Mouse (Mus musculus): ENCODE measurements around the gene Ptgis. TPM values are rescaled to one million over a fixed set of nuclear protein-coding genes. Genes with fewer than 3 reads are reported as not detected.

The Ptgis gene
- polyA plus RNA-seq, 1 experiment from 2014 or later, result 37.6 TPM

DNA sequence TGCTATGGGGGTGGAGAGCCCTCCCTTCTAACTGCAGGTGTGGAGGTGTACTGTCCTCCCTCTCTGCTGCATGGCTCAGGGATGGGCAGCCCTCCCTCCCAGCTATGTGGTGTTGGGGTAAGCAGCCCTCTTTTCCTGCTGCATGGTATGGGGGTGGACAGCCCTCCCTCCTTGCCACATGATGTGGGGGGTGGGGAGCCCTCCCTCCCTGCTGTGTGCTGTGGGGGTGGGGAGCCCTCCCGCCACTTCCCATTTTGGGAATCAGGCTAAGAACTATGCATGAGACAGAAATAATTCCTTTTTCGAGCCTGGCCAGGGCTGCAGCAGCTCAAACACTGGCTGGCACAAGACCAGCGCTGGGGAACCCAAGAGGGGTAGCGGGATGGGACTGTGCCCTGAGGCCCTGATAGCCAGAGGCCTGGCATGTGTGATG lies 84.8 kb downstream of the Ptgis start:
- Histone ChIP-seq H3K4me1 (ENCODE audit: control insufficient read depth, insufficient read depth, low read length) (peaks cover 14% of the 10 kb centered on the region), H3K36me3 (ENCODE audit: control insufficient read depth, insufficient read depth, low read length) (no peaks in the 10 kb centered on the region), H3K27me3 (replicated peaks; ENCODE audit: control insufficient read depth, insufficient read depth, low read length) (no peaks in the 10 kb centered on the region), H3K4me2 (ENCODE audit: low read depth, low read length) (no peak overlapping the region), H3K9ac (ENCODE audit: low read depth, low read length) (no peak overlapping the region), H3K27ac (replicated peaks; ENCODE audit: low read depth, low read length) (no peak overlapping the region), H3K9me3 (ENCODE audit: control insufficient read depth, low read length) (0 out of 2 replicates have a peak, but pooled peaks cover 5% of the 10 kb centered on the region), H3K4me3 (ENCODE audit: low read depth, low read length) (no peak overlapping the region)
- ATAC-seq (ENCODE audit: low read depth) (0 out of 2 replicates have a peak, but pooled peaks have one; percentile 33), DNase-seq (ENCODE audit: low spot score) (no peak)
- WGBS, result 37% methylated on average over 4 of the region's 4 CpGs

DNA sequence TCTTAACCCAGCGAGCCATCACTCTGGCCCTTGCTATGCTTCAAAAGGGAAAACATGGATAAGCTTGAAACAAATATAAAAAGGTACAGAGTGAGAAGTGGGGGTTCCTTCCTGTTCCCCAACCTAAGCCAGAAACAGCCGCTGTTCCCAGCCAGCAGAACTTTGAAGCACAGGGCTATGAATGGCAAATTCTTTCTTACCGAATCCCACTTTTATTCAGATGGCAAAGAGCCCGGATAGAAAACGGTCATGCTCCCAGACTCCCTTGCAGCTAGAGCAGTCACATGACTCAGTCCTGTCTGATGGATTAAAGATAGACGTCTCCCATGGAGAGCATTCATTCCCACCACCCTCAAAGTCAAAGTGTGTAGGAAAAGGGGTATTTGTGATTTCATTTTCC lies 89.5 kb downstream of the Ptgis start:
- H3K4me1 ChIP-seq (ENCODE audit: control insufficient read depth, insufficient read depth, low read length), result peaks cover 7% of the 10 kb centered on the region
- H3K9me3 ChIP-seq (ENCODE audit: control insufficient read depth, low read length), result 0 out of 2 replicates have a peak, but pooled peaks cover 5% of the 10 kb centered on the region
- ATAC-seq (ENCODE audit: low read depth) (no peak), DNase-seq (ENCODE audit: low spot score) (no peak)
- no peaks in the 10 kb centered on the region for H3K27me3 ChIP-seq (replicated peaks; ENCODE audit: control insufficient read depth, insufficient read depth, low read length)
- 94% methylated on average over 6 of the region's 6 CpGs for WGBS
- no peak overlapping the region for H3K9ac ChIP-seq (ENCODE audit: low read depth, low read length)
- H3K36me3 ChIP-seq (ENCODE audit: control insufficient read depth, insufficient read depth, low read length), result no peaks in the 10 kb centered on the region
- H3K4me3 ChIP-seq (ENCODE audit: low read depth, low read length), result no peak overlapping the region
- no peak overlapping the region for H3K4me2 ChIP-seq (ENCODE audit: low read depth, low read length)
- H3K27ac ChIP-seq (replicated peaks; ENCODE audit: low read depth, low read length), result no peak overlapping the region

DNA sequence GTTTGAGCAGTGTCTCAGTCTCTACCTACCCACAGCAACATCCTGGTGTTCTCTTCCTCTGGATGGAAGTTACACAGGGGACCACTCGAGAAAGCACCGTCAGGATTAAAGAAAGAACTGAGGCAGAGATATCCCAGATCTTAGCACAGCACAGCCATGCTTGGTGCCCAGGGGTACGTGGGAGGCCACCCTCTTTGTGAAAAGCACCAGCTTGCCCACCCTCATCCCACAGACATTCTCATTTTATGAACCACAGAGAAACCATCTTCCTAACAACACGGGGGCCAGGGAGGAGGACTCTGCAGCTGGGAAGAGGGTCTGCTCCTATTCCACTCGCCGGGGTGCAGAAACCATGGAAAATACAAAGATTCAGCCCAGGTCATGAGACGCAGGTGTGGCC lies 90.3 kb downstream of the Ptgis start:
- no peak for ATAC-seq (ENCODE audit: low read depth)
- DNase-seq (ENCODE audit: low spot score), result no peak
- H3K4me3 ChIP-seq (ENCODE audit: low read depth, low read length), result no peak overlapping the region
- H3K36me3 ChIP-seq (ENCODE audit: control insufficient read depth, insufficient read depth, low read length), result no peaks in the 10 kb centered on the region
- WGBS, result 91% methylated on average over 7 of the region's 7 CpGs
- no peak overlapping the region for H3K27ac ChIP-seq (replicated peaks; ENCODE audit: low read depth, low read length)
- H3K27me3 ChIP-seq (replicated peaks; ENCODE audit: control insufficient read depth, insufficient read depth, low read length), result no peaks in the 10 kb centered on the region; the same call in 1 of the 2 replicates
- H3K9ac ChIP-seq (ENCODE audit: low read depth, low read length), result no peak overlapping the region
- H3K4me2 ChIP-seq (ENCODE audit: low read depth, low read length), result no peak overlapping the region
- no peaks in the 10 kb centered on the region for H3K4me1 ChIP-seq (ENCODE audit: control insufficient read depth, insufficient read depth, low read length)
- H3K9me3 ChIP-seq (ENCODE audit: control insufficient read depth, low read length), result 0 out of 2 replicates have a peak, but pooled peaks cover 5% of the 10 kb centered on the region

DNA sequence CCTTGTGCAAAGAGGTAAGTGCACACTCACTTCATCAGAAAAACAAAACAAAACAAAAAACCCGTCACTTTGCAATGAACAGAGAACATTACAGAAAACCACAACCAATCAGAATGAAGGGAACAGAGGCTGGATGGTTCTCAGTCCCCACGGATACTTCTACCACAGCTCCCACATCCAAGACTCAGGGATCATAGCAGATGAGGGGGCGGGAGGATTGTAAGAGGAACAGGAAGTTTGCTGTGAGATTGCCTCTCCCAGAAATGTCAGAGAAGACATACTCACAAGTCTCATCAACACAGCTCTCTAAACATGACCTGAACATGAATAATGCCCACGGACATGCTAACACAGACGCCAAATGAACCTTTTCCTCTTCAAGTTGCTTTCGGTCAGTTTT lies 91.4 kb downstream of the Ptgis start:
- WGBS, result 86% methylated on average over 6 of the region's 6 CpGs

DNA sequence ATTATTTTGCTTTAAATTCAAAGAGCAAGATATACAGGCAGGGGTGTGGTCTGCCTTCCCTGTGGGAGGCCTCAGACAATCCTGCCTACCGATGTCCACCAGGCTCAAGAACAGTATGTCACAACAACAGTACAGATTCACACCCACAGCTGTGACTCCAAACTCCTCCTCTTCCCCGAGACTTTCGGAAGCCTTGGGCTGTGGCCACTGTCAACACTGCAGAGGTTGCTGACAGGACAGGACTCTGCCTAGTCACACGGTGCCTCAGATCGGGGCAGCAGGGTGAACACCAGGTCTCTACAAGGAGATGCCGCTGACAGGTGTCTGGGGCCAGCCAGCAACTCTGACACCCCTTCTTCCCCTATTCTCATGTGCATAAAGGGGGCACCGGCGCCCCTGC lies 92.7 kb downstream of the Ptgis start:
- H3K27ac ChIP-seq (replicated peaks; ENCODE audit: low read depth, low read length), result no peak overlapping the region
- H3K9me3 ChIP-seq (ENCODE audit: control insufficient read depth, low read length), result 0 out of 2 replicates have a peak, but pooled peaks cover 5% of the 10 kb centered on the region
- DNase-seq (ENCODE audit: low spot score) (no peak), ATAC-seq (ENCODE audit: low read depth) (no peak)
- WGBS, result 68% methylated on average over 8 of the region's 8 CpGs
- H3K9ac ChIP-seq (ENCODE audit: low read depth, low read length), result no peak overlapping the region
- no peaks in the 10 kb centered on the region for H3K4me1 ChIP-seq (ENCODE audit: control insufficient read depth, insufficient read depth, low read length)
- H3K27me3 ChIP-seq (replicated peaks; ENCODE audit: control insufficient read depth, insufficient read depth, low read length), result no peaks in the 10 kb centered on the region; the same call in 1 of the 2 replicates
- no peaks in the 10 kb centered on the region for H3K36me3 ChIP-seq (ENCODE audit: control insufficient read depth, insufficient read depth, low read length)
- H3K4me3 ChIP-seq (ENCODE audit: low read depth, low read length), result no peak overlapping the region
- H3K4me2 ChIP-seq (ENCODE audit: low read depth, low read length), result no peak overlapping the region

More for the DNA sequence above, 91.4 kb downstream of the Ptgis start:
- Histone ChIP-seq H3K4me3 (ENCODE audit: low read depth, low read length) (no peak overlapping the region), H3K9me3 (ENCODE audit: control insufficient read depth, low read length) (0 out of 2 replicates have a peak, but pooled peaks cover 5% of the 10 kb centered on the region), H3K4me2 (ENCODE audit: low read depth, low read length) (no peak overlapping the region), H3K9ac (ENCODE audit: low read depth, low read length) (no peak overlapping the region), H3K27me3 (replicated peaks; ENCODE audit: control insufficient read depth, insufficient read depth, low read length) (no peaks in the 10 kb centered on the region; the same call in 1 of the 2 replicates), H3K36me3 (ENCODE audit: control insufficient read depth, insufficient read depth, low read length) (no peaks in the 10 kb centered on the region), H3K27ac (replicated peaks; ENCODE audit: low read depth, low read length) (no peak overlapping the region), H3K4me1 (ENCODE audit: control insufficient read depth, insufficient read depth, low read length) (no peaks in the 10 kb centered on the region)
- DNase-seq (ENCODE audit: low spot score) (no peak), ATAC-seq (ENCODE audit: low read depth) (no peak)

DNA sequence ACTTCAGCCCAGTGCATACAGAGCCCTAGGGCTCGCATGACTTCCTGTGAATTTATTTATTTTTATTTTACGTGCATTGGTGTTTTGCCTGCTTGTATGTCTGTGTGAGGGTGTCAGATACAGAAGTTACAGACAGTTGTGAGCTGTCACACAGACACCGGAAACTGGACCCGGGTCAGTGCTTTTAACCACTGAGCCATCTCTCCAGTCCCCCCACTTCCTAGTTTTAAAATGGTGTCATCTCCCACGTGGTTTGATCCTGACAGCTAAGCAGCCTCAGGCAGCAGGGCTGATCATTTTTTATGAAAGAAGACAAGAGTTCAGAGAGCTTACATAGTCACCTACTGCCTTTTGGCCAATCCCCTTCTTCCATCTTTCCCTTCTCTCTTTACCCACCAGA lies 94.5 kb downstream of the Ptgis start:
- 0 out of 2 replicates have a peak, but pooled peaks cover 3% of the 10 kb centered on the region for H3K9me3 ChIP-seq (ENCODE audit: control insufficient read depth, low read length)
- ATAC-seq (ENCODE audit: low read depth) (no peak), DNase-seq (ENCODE audit: low spot score) (no peak)
- H3K27ac ChIP-seq (replicated peaks; ENCODE audit: low read depth, low read length), result no peak overlapping the region
- no peaks in the 10 kb centered on the region for H3K4me1 ChIP-seq (ENCODE audit: control insufficient read depth, insufficient read depth, low read length)
- H3K9ac ChIP-seq (ENCODE audit: low read depth, low read length), result no peak overlapping the region
- WGBS, result 51% methylated on average over 5 of the region's 5 CpGs
- no peak overlapping the region for H3K4me2 ChIP-seq (ENCODE audit: low read depth, low read length)
- no peak overlapping the region for H3K4me3 ChIP-seq (ENCODE audit: low read depth, low read length)
- H3K36me3 ChIP-seq (ENCODE audit: control insufficient read depth, insufficient read depth, low read length), result no peaks in the 10 kb centered on the region
- H3K27me3 ChIP-seq (replicated peaks; ENCODE audit: control insufficient read depth, insufficient read depth, low read length), result no peaks in the 10 kb centered on the region; the same call in 1 of the 2 replicates

DNA sequence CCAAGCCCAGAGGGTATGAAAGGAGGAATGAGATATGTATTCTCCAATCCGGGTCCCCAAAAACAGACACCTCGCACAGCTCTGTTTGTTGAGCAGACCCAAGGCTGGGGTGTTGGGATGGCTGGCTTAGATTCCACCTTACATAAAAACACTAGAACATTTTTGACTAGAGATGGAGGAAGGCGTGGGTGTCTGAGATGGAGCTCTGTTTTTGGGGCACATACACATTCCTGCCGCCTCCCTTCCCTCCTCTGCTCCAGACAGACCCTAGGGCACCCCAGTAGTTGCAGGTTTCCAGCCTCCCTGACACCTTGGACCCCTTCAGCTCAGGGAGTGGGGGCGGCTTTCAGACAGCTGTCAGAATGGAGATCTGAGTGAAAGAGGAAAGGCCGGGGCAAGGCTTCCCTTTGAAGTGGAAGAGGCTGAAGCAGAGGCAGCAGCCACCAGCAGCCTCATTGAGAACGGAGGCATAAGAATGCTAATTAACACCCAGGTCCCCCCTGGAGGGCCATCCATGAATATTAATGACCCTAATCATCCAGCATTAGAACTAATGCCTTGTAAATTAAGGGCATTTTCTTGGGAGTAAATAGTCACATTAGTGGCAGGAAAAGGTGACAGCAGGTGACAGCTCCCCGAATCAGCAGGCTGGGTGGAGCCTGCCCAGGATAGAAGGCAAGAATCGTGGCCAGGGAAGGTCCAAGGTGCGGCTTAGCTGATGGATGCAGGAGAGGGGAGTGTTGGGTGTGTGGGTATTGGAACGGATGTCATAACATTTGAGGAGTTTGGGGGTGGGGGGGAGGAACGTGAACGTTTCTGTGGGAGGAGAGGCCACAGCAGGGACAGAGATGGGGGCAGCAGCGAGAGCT lies 95.7 kb downstream of the Ptgis start:
- no peak for DNase-seq (ENCODE audit: low spot score)
- 18% methylated on average over 14 of the region's 14 CpGs for WGBS
- no peaks in the 10 kb centered on the region for H3K36me3 ChIP-seq (ENCODE audit: control insufficient read depth, insufficient read depth, low read length)
- no peak overlapping the region for H3K27ac ChIP-seq (replicated peaks; ENCODE audit: low read depth, low read length)
- no peak overlapping the region for H3K4me2 ChIP-seq (ENCODE audit: low read depth, low read length)
- H3K4me1 ChIP-seq (ENCODE audit: control insufficient read depth, insufficient read depth, low read length), result no peaks in the 10 kb centered on the region
- no peak overlapping the region for H3K4me3 ChIP-seq (ENCODE audit: low read depth, low read length)
- H3K9ac ChIP-seq (ENCODE audit: low read depth, low read length), result no peak overlapping the region
- ATAC-seq (ENCODE audit: low read depth), result no peak
- no peaks in the 10 kb centered on the region for H3K9me3 ChIP-seq (ENCODE audit: control insufficient read depth, low read length)
- H3K27me3 ChIP-seq (replicated peaks; ENCODE audit: control insufficient read depth, insufficient read depth, low read length), result no peaks in the 10 kb centered on the region; the same call in 1 of the 2 replicates

DNA sequence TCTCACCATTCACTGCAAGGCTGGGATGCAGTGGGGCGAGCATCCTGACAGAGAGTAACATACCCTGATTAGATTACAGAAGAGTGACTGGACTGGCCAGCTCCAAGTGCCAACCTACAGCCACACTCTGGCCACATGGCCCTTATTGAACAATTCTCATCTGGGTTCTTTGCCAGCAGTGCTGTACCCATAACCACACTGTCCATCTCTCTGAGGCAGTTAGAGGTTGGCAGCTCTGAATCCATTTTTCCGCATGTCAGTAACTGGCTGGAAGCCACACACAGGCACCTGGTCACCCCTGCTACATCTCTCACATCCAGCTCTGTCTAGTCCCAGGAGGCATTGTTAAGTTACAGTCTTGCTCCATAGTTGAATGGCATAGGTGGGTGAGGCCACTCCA lies 96.5 kb downstream of the Ptgis start:
- DNase-seq (ENCODE audit: low spot score) (no peak), ATAC-seq (ENCODE audit: low read depth) (no peak)
- 71% methylated on average over 2 of the region's 2 CpGs for WGBS
- Histone ChIP-seq H3K4me3 (ENCODE audit: low read depth, low read length) (no peak overlapping the region), H3K4me1 (ENCODE audit: control insufficient read depth, insufficient read depth, low read length) (no peaks in the 10 kb centered on the region), H3K27ac (replicated peaks; ENCODE audit: low read depth, low read length) (no peak overlapping the region), H3K9me3 (ENCODE audit: control insufficient read depth, low read length) (no peaks in the 10 kb centered on the region), H3K4me2 (ENCODE audit: low read depth, low read length) (no peak overlapping the region), H3K36me3 (ENCODE audit: control insufficient read depth, insufficient read depth, low read length) (no peaks in the 10 kb centered on the region), H3K9ac (ENCODE audit: low read depth, low read length) (no peak overlapping the region), H3K27me3 (replicated peaks; ENCODE audit: control insufficient read depth, insufficient read depth, low read length) (no peaks in the 10 kb centered on the region; the same call in 1 of the 2 replicates)
